Mouse (Mus musculus) intestine, postnatal 0 days (tissue): ENCODE data around the gene Sec61a1. TPM values are rescaled to one million over a fixed set of nuclear protein-coding genes. Genes with fewer than 3 reads are reported as not detected.
A peak's percentile ranks its signal among the peaks of the same experiment; 100 is the strongest.

Experiments used
- ATAC-seq: fragments of 200-750 bp; cut with Nextera tagmentation; 2 replicates; pipeline ENCODE4 v1.8.0; 2017; ENCODE audit warnings: mild to moderate bottlenecking, moderate TSS enrichment, moderate library complexity
- H3K27ac ChIP-seq: fragments of 300-500 bp; sonication (generic); 2 replicates; pipeline ENCODE4 v1.5.1; 2014; ENCODE audit warnings: mild to moderate bottlenecking, low read depth, low read length, moderate library complexity
- H3K27me3 ChIP-seq: fragments of 300-500 bp; sonication (generic); replicated peaks from 2 replicates; pipeline ENCODE4 v1.6.1; 2014; ENCODE audit warnings: low read length, mixed read lengths; ENCODE audit not compliant: control insufficient read depth, insufficient read depth
- H3K36me3 ChIP-seq: fragments of 300-500 bp; sonication (generic); 2 replicates; pipeline ENCODE4 v1.6.1; 2014; ENCODE audit warnings: mild to moderate bottlenecking, moderate library complexity; ENCODE audit not compliant: control insufficient read depth, insufficient read depth
- H3K4me1 ChIP-seq: fragments of 300-500 bp; sonication (generic); replicated peaks from 2 replicates; pipeline ENCODE4 v1.6.1; 2014; ENCODE audit warnings: antibody characterized with exemption, low read length, mixed read lengths; ENCODE audit not compliant: control insufficient read depth, insufficient read depth
- H3K4me2 ChIP-seq: fragments of 300-500 bp; sonication (generic); replicated peaks from 2 replicates; pipeline ENCODE4 v1.6.1; 2014; ENCODE audit warnings: low read depth, mild to moderate bottlenecking, moderate library complexity
- H3K4me3 ChIP-seq: fragments of 300-500 bp; sonication (generic); 2 replicates; pipeline ENCODE4 v1.5.1; 2014; ENCODE audit warnings: low read depth, low read length
- H3K9ac ChIP-seq: fragments of 300-500 bp; sonication (generic); 2 replicates; pipeline ENCODE4 v1.6.1; 2014; ENCODE audit warnings: mild to moderate bottlenecking, low read depth, low read length
- H3K9me3 ChIP-seq: fragments of 300-500 bp; sonication (generic); 2 replicates; pipeline ENCODE4 v1.6.1; 2016; ENCODE audit warnings: mixed run types; ENCODE audit not compliant: control insufficient read depth
- CTCF ChIP-seq: sonication (generic); IDR thresholded peaks from 2 replicates; pipeline ENCODE4 v1.5.1; 2016; ENCODE audit warnings: low read depth, mild to moderate bottlenecking, control low read depth, antibody characterized with exemption, moderate library complexity
- WGBS: fragments of 180-500 bp; shearing (Covaris S2); extraction: QIAGEN DNeasy Blood & Tissue Kit; methylation state at CpG from one replicate; pipeline ENCODE4 v1.1.7; 2014; 5-methylcytosine and 5-hydroxymethylcytosine counted together
- polyA plus RNA-seq: library from polyadenylated mRNA; unstranded; fragments of >200 nt; fragmentation: Nextera tagmentation; extraction: Ambion mirVana; gene quantifications from 2 replicates; pipeline ENCODE4 v1.2.1, GENCODE M21; 2015

Sec61a1 gene
- polyA plus RNA-seq, 1 experiment from 2014 or later = 129 TPM

GRCm38 (mm10) chr6:88489834-88490233 is 28.9 kb downstream of the Sec61a1 start:
- Histone ChIP-seq H3K4me1 (no peaks in the 10 kb centered on the region), H3K9me3 (no peaks in the 10 kb centered on the region), H3K36me3 (peaks cover 42% of the 10 kb centered on the region), H3K27me3 (no peaks in the 10 kb centered on the region), H3K27ac (no peak overlapping the region), H3K4me2 (no peak overlapping the region), H3K4me3 (no peak overlapping the region), H3K9ac (no peak overlapping the region)
- no peak for ATAC-seq
- 84% methylated on average over 6 of the region's 6 CpGs for WGBS
- no peak for TF ChIP-seq CTCF

- ATAC-seq = no peak
Observed at GRCm38 (mm10) chr6:88489026-88489425, 29.7 kb downstream of the Sec61a1 start.

GRCm38 (mm10) chr6:88486893-88487292 is 31.8 kb downstream of the Sec61a1 start:
- Histone ChIP-seq H3K4me1 (no peaks in the 10 kb centered on the region), H3K27me3 (no peaks in the 10 kb centered on the region), H3K27ac (0 out of 2 replicates have a peak overlapping the region, but pooled peaks have one; percentile 7), H3K4me2 (no peak overlapping the region), H3K9me3 (no peaks in the 10 kb centered on the region), H3K36me3 (peaks cover 63% of the 10 kb centered on the region), H3K4me3 (no peak overlapping the region), H3K9ac (no peak overlapping the region)
- ATAC-seq = no peak
- peak; percentile 69 for TF ChIP-seq CTCF
- WGBS = 85% methylated on average over 8 of the region's 8 CpGs

More at GRCm38 (mm10) chr6:88489026-88489425, 29.7 kb downstream of the Sec61a1 start:
- WGBS = 85% methylated on average over 7 of the region's 7 CpGs
- H3K27me3 ChIP-seq = no peaks in the 10 kb centered on the region
- no peak for TF ChIP-seq CTCF
- H3K4me2 ChIP-seq = no peak overlapping the region
- no peaks in the 10 kb centered on the region for H3K9me3 ChIP-seq
- H3K9ac ChIP-seq = no peak overlapping the region
- no peak overlapping the region for H3K27ac ChIP-seq
- no peaks in the 10 kb centered on the region for H3K4me1 ChIP-seq
- H3K36me3 ChIP-seq = peaks cover 49% of the 10 kb centered on the region
- no peak overlapping the region for H3K4me3 ChIP-seq

- no peak for TF ChIP-seq CTCF
- WGBS = 65% methylated on average over 6 of the region's 6 CpGs
- Histone ChIP-seq H3K4me2 (no peak overlapping the region), H3K9me3 (no peaks in the 10 kb centered on the region), H3K4me3 (no peak overlapping the region), H3K27me3 (no peaks in the 10 kb centered on the region), H3K4me1 (no peaks in the 10 kb centered on the region), H3K36me3 (peaks cover 68% of the 10 kb centered on the region), H3K9ac (no peak overlapping the region), H3K27ac (no peak overlapping the region)
- ATAC-seq = no peak
Observed at GRCm38 (mm10) chr6:88485378-88485777, 33.3 kb downstream of the Sec61a1 start.

GRCm38 (mm10) chr6:88483913-88484312 is 34.8 kb downstream of the Sec61a1 start:
- peaks cover 80% of the 10 kb centered on the region for H3K36me3 ChIP-seq

GRCm38 (mm10) chr6:88483111-88483510 is 35.6 kb downstream of the Sec61a1 start:
- no peak for ATAC-seq
- H3K4me3 ChIP-seq = no peak overlapping the region
- no peak overlapping the region for H3K27ac ChIP-seq
- H3K4me1 ChIP-seq = no peaks in the 10 kb centered on the region
- no peak overlapping the region for H3K9ac ChIP-seq
- no peak for TF ChIP-seq CTCF
- WGBS = 79% methylated on average over 7 of the region's 7 CpGs
- no peaks in the 10 kb centered on the region for H3K27me3 ChIP-seq
- no peaks in the 10 kb centered on the region for H3K9me3 ChIP-seq
- no peak overlapping the region for H3K4me2 ChIP-seq
- peaks cover 84% of the 10 kb centered on the region for H3K36me3 ChIP-seq

More at GRCm38 (mm10) chr6:88483913-88484312, 34.8 kb downstream of the Sec61a1 start:
- H3K4me2 ChIP-seq = no peak overlapping the region
- no peaks in the 10 kb centered on the region for H3K4me1 ChIP-seq
- no peak for ATAC-seq
- H3K27me3 ChIP-seq = no peaks in the 10 kb centered on the region
- no peak overlapping the region; the same call in 1 of the 2 replicates for H3K27ac ChIP-seq
- no peak for TF ChIP-seq CTCF
- H3K9ac ChIP-seq = no peak overlapping the region
- H3K9me3 ChIP-seq = no peaks in the 10 kb centered on the region
- H3K4me3 ChIP-seq = no peak overlapping the region

- peaks cover 75% of the 10 kb centered on the region for H3K36me3 ChIP-seq
- ATAC-seq = no peak
- no peaks in the 10 kb centered on the region for H3K4me1 ChIP-seq
- WGBS = 54% methylated on average over 6 of the region's 6 CpGs
- H3K27ac ChIP-seq = no peak overlapping the region
- no peaks in the 10 kb centered on the region for H3K27me3 ChIP-seq
- no peak overlapping the region for H3K4me3 ChIP-seq
- no peak overlapping the region for H3K4me2 ChIP-seq
- no peak for TF ChIP-seq CTCF
- no peak overlapping the region for H3K9ac ChIP-seq
- H3K9me3 ChIP-seq = no peaks in the 10 kb centered on the region
Observed at GRCm38 (mm10) chr6:88480421-88480820, 38.3 kb downstream of the Sec61a1 start.
